Mouse (Mus musculus) MEL (cell line): Measurements from ENCODE around the gene Zfp462. TPM values are rescaled to one million over a fixed set of nuclear protein-coding genes. Genes with fewer than 3 reads are reported as not detected.

Experiments used
- DNase-seq: peaks from one replicate; pipeline ENCODE4 v3.0.0; 2011; ENCODE audit warnings: low read depth, low spot score
- H3K27ac ChIP-seq: 2 replicates; pipeline ENCODE4 v1.5.1; 2012; ENCODE audit warnings: low read depth, mild to moderate bottlenecking, control low read depth, low read length, moderate library complexity; ENCODE audit not compliant: control insufficient read depth
- H3K27me3 ChIP-seq, 2 experiments: fragments of 150-350 bp in 1 of 2; sonication (generic) in 1 of 2; 2 replicates each; pipeline ENCODE4 v1.6.1; 2012; ENCODE audit warnings: low read length in 2 of 2, mild to moderate bottlenecking in 2 of 2, improper control_type of control experiment in 1 of 2, moderate library complexity in 1 of 2; ENCODE audit not compliant: insufficient read depth in 2 of 2, control insufficient read depth in 1 of 2
- H3K36me3 ChIP-seq, 2 experiments: 2 replicates each; pipeline ENCODE4 v1.6.1; 2012 to 2014; ENCODE audit warnings: low read length in 2 of 2, improper control_type of control experiment in 1 of 2, inconsistent platforms in 1 of 2, mild to moderate bottlenecking in 1 of 2; ENCODE audit not compliant: insufficient read depth in 2 of 2, control insufficient read depth in 1 of 2
- H3K4me1 ChIP-seq, 2 experiments: fragments of 150-350 bp in 1 of 2; sonication (generic) in 1 of 2; 2 replicates each; pipeline ENCODE4 v1.6.1; 2012; ENCODE audit warnings: low read length in 2 of 2, improper control_type of control experiment in 1 of 2, mild to moderate bottlenecking in 1 of 2; ENCODE audit not compliant: insufficient read depth in 2 of 2, control insufficient read depth in 1 of 2
- H3K4me3 ChIP-seq, 2 experiments: fragments of 150-350 bp in 1 of 2; sonication (generic) in 1 of 2; 2 replicates each; pipeline ENCODE4 v1.5.1; 2012; ENCODE audit warnings: low read depth in 2 of 2, low read length in 2 of 2, mild to moderate bottlenecking in 2 of 2, moderate library complexity in 2 of 2, control low read depth in 1 of 2, improper control_type of control experiment in 1 of 2; ENCODE audit not compliant: control insufficient read depth in 1 of 2, insufficient read depth in 1 of 2
- H3K79me2 ChIP-seq: 2 replicates; pipeline ENCODE4 v1.6.1; 2012; ENCODE audit warnings: mild to moderate bottlenecking, low read length, moderate library complexity; ENCODE audit not compliant: control insufficient read depth, poor library complexity, insufficient read depth
- H3K9ac ChIP-seq: 2 replicates; pipeline ENCODE4 v1.6.1; 2012; ENCODE audit warnings: low read depth, mild to moderate bottlenecking, control low read depth, low read length, moderate library complexity; ENCODE audit not compliant: control insufficient read depth, poor library complexity, severe bottlenecking
- H3K9me3 ChIP-seq: fragments of 150-350 bp; sonication (generic); replicated peaks from 2 replicates; pipeline ENCODE4 v1.6.1; 2012; ENCODE audit warnings: mild to moderate bottlenecking, low read length, improper control_type of control experiment, moderate library complexity; ENCODE audit not compliant: insufficient read depth
- BHLHE40 ChIP-seq: IDR thresholded peaks from 2 replicates; pipeline ENCODE4 v1.6.1; 2012; ENCODE audit warnings: low read depth, mild to moderate bottlenecking, inconsistent platforms, low read length, improper control_type of control experiment, borderline replicate concordance
- CHD1 ChIP-seq: IDR thresholded peaks from 2 replicates; pipeline ENCODE4 v1.6.1; 2012; ENCODE audit warnings: low read depth, mild to moderate bottlenecking, inconsistent platforms, low read length, improper control_type of control experiment
- E2F4 ChIP-seq: IDR thresholded peaks from 2 replicates; pipeline ENCODE4 v1.6.1; 2011; ENCODE audit warnings: low read depth, low read length, improper control_type of control experiment, borderline replicate concordance
- EP300 ChIP-seq, 2 experiments: IDR thresholded peaks; 2 replicates each; pipeline ENCODE4 v1.6.1; 2011; ENCODE audit warnings: improper control_type of control experiment in 2 of 2, low read length in 2 of 2, low read depth in 1 of 2, mild to moderate bottlenecking in 1 of 2
- GABPA ChIP-seq: IDR thresholded peaks from 2 replicates; pipeline ENCODE4 v1.6.1; 2012; ENCODE audit warnings: low read depth, mild to moderate bottlenecking, inconsistent platforms, low read length, improper control_type of control experiment, moderate library complexity
- GATA1 ChIP-seq: IDR thresholded peaks from 2 replicates; pipeline ENCODE4 v1.6.1; 2011; ENCODE audit warnings: low read depth, low read length, improper control_type of control experiment
- HCFC1 ChIP-seq: IDR thresholded peaks from 2 replicates; pipeline ENCODE4 v1.6.1; 2012; ENCODE audit warnings: low read depth, mild to moderate bottlenecking, inconsistent platforms, low read length, improper control_type of control experiment, moderate library complexity
- KAT2A ChIP-seq: conservative IDR thresholded peaks from 2 replicates; pipeline ENCODE4 v1.6.1; 2012; ENCODE audit warnings: low read depth, low read length, improper control_type of control experiment, inconsistent platforms
- MAFK ChIP-seq: IDR thresholded peaks from 2 replicates; pipeline ENCODE4 v1.6.1; 2011; ENCODE audit warnings: low read depth, mild to moderate bottlenecking, low read length, improper control_type of control experiment, borderline replicate concordance
- MAX ChIP-seq: IDR thresholded peaks from 2 replicates; pipeline ENCODE4 v1.6.1; 2011; ENCODE audit warnings: low read length, improper control_type of control experiment
- MAZ ChIP-seq: IDR thresholded peaks from 2 replicates; pipeline ENCODE4 v1.6.1; 2012; ENCODE audit warnings: low read depth, mild to moderate bottlenecking, inconsistent platforms, low read length, improper control_type of control experiment
- MYB ChIP-seq: IDR thresholded peaks from 2 replicates; pipeline ENCODE4 v1.6.1; 2011; ENCODE audit warnings: mild to moderate bottlenecking, low read depth, low read length, improper control_type of control experiment
- MYC ChIP-seq: IDR thresholded peaks from 2 replicates; pipeline ENCODE4 v1.6.1; 2011; ENCODE audit warnings: low read depth, mild to moderate bottlenecking, low read length, improper control_type of control experiment, moderate library complexity
- NRF1 ChIP-seq: IDR thresholded peaks from 2 replicates; pipeline ENCODE4 v1.6.1; 2014; ENCODE audit warnings: low read depth, mild to moderate bottlenecking, inconsistent platforms, low read length, improper control_type of control experiment, moderate library complexity; ENCODE audit not compliant: poor library complexity, insufficient read depth, severe bottlenecking
- POLR2A ChIP-seq, 2 experiments: IDR thresholded peaks; 2 replicates each; pipeline ENCODE4 v1.6.1; 2011 to 2012; ENCODE audit warnings: low read length in 2 of 2, mild to moderate bottlenecking in 2 of 2, control low read depth in 1 of 2, improper control_type of control experiment in 1 of 2, low read depth in 1 of 2, moderate library complexity in 1 of 2; ENCODE audit not compliant: control insufficient read depth in 1 of 2, insufficient read depth in 1 of 2, poor library complexity in 1 of 2
- POLR2AphosphoS2 ChIP-seq: IDR thresholded peaks from 2 replicates; pipeline ENCODE4 v1.6.1; 2011; ENCODE audit warnings: low read length, improper control_type of control experiment
- POLR2AphosphoS5 ChIP-seq: IDR thresholded peaks from 2 replicates; pipeline ENCODE4 v1.6.1; 2012; ENCODE audit warnings: low read depth, borderline replicate concordance, mild to moderate bottlenecking, inconsistent platforms, low read length, moderate library complexity, mixed read lengths
- RAD21 ChIP-seq: IDR thresholded peaks from 2 replicates; pipeline ENCODE4 v1.6.1; 2011; ENCODE audit warnings: mild to moderate bottlenecking, low read depth, low read length, improper control_type of control experiment
- RCOR1 ChIP-seq: IDR thresholded peaks from 2 replicates; pipeline ENCODE4 v1.6.1; 2012; ENCODE audit warnings: low read depth, mild to moderate bottlenecking, inconsistent platforms, low read length, improper control_type of control experiment
- SMC3 ChIP-seq: IDR thresholded peaks from 2 replicates; pipeline ENCODE4 v1.6.1; 2011; ENCODE audit warnings: low read depth, low read length, improper control_type of control experiment
- TAL1 ChIP-seq: IDR thresholded peaks from 2 replicates; pipeline ENCODE4 v1.6.1; 2012; ENCODE audit warnings: mild to moderate bottlenecking, inconsistent platforms, low read length, moderate library complexity, mixed read lengths
- TBP ChIP-seq: IDR thresholded peaks from 2 replicates; pipeline ENCODE4 v1.8.0; 2011; ENCODE audit warnings: low read depth, low read length, improper control_type of control experiment
- TCF12 ChIP-seq: IDR thresholded peaks from 2 replicates; pipeline ENCODE4 v1.6.1; 2014; ENCODE audit warnings: low read depth, mild to moderate bottlenecking, inconsistent platforms, low read length, improper control_type of control experiment, moderate library complexity
- UBTF ChIP-seq: IDR thresholded peaks from 2 replicates; pipeline ENCODE4 v1.6.1; 2012; ENCODE audit warnings: low read depth, mild to moderate bottlenecking, inconsistent platforms, low read length, improper control_type of control experiment, moderate library complexity, borderline replicate concordance; ENCODE audit not compliant: insufficient read depth
- USF2 ChIP-seq, 2 experiments: IDR thresholded peaks; 2 replicates each; pipeline ENCODE4 v1.6.1; 2011 to 2012; ENCODE audit warnings: improper control_type of control experiment in 2 of 2, low read length in 2 of 2, borderline replicate concordance in 1 of 2, inconsistent platforms in 1 of 2, low read depth in 1 of 2, mild to moderate bottlenecking in 1 of 2; ENCODE audit not compliant: insufficient read depth in 1 of 2
- ZC3H11A ChIP-seq: IDR thresholded peaks from 2 replicates; pipeline ENCODE4 v1.6.1; 2012; ENCODE audit warnings: low read depth, mild to moderate bottlenecking, inconsistent platforms, low read length, improper control_type of control experiment
- ZMIZ1 ChIP-seq: IDR thresholded peaks from 2 replicates; pipeline ENCODE4 v1.6.1; 2012; ENCODE audit warnings: low read depth, mild to moderate bottlenecking, inconsistent platforms, low read length, improper control_type of control experiment, moderate library complexity
- polyA plus RNA-seq, 2 experiments: library from polyadenylated mRNA; stranded (reverse) in 1 of 2; unstranded in 1 of 2; fragments of >175 nt in 1 of 2; fragments of >200 nt in 1 of 2; gene quantifications; 2 replicates each; pipeline versions ENCODE4 v1.2.1 to v1.2.4; 2012; ENCODE audit warnings: low replicate concordance in 2 of 2, low read depth in 1 of 2; ENCODE audit not compliant: insufficient read length in 2 of 2, insufficient read depth in 1 of 2, missing spikeins in 1 of 2
- total RNA-seq: library from RNA; depleted of rRNA; stranded (reverse); fragments of 300-350 nt; gene quantifications from 2 replicates; pipeline ENCODE4 v1.2.3, GENCODE M21; 2012

Gene Zfp462
- total and polyA plus RNA-seq, 3 experiments = not detected

- Histone ChIP-seq H3K9me3 (no peaks in the 10 kb centered on the region), H3K4me3 (no peak overlapping the region), H3K27me3 (no peaks in the 10 kb centered on the region), H3K9ac (no peak overlapping the region), H3K36me3 (no peaks in the 10 kb centered on the region), H3K27ac (no peak overlapping the region), H3K4me1 (no peaks in the 10 kb centered on the region), H3K79me2 (no peaks in the 10 kb centered on the region)
- no peak for DNase-seq
- no peak for TF ChIP-seq GABPA
- no peak for TF ChIP-seq USF2 (IDR thresholded peaks at IDR 0.05; ENCODE audit: borderline replicate concordance in 1 of 2, insufficient read depth in 1 of 2, low read depth in 1 of 2, low read length in 2 of 2)
- no peak for TF ChIP-seq CHD1
- no peak for TF ChIP-seq UBTF
- no peak for TF ChIP-seq MAZ
- no peak for TF ChIP-seq MAX
- no peak for TF ChIP-seq TCF12
- TF ChIP-seq HCFC1 = no peak
- no peak for TF ChIP-seq RAD21
- TF ChIP-seq POLR2A (IDR thresholded peaks at IDR 0.05; ENCODE audit: control insufficient read depth in 1 of 2, insufficient read depth in 1 of 2, low read depth in 1 of 2, low read length in 2 of 2, poor library complexity in 1 of 2) = no peak
- TF ChIP-seq SMC3 = no peak
- no peak for TF ChIP-seq NRF1
- no peak for TF ChIP-seq KAT2A
- no peak for TF ChIP-seq BHLHE40
These were observed 58.3 kb downstream of the Zfp462 start for GRCm38 (mm10) chr4:55003128-55003527.

- Histone ChIP-seq H3K36me3 (no peaks in the 10 kb centered on the region), H3K9ac (no peak overlapping the region), H3K27ac (no peak overlapping the region), H3K79me2 (no peaks in the 10 kb centered on the region), H3K9me3 (no peaks in the 10 kb centered on the region), H3K4me1 (no peaks in the 10 kb centered on the region), H3K27me3 (no peaks in the 10 kb centered on the region), H3K4me3 (no peak overlapping the region)
- TF ChIP-seq EP300 (IDR thresholded peaks at IDR 0.05; ENCODE audit: low read depth in 1 of 2, low read length in 2 of 2) (no peak), GABPA (no peak), TBP (no peak), BHLHE40 (no peak)
- no peak for DNase-seq
These were observed 60.2 kb downstream of the Zfp462 start for GRCm38 (mm10) chr4:55005066-55005465.

GRCm38 (mm10) chr4:55005521-55005969 lies 60.7 kb downstream of the Zfp462 start:
- no peak overlapping the region for H3K9ac ChIP-seq
- TF ChIP-seq ZMIZ1 = no peak
- TF ChIP-seq MAFK = no peak
- no peak for TF ChIP-seq RCOR1
- no peak for TF ChIP-seq NRF1
- no peak for TF ChIP-seq TCF12
- TF ChIP-seq TBP = no peak
- TF ChIP-seq ZC3H11A = no peak
- TF ChIP-seq TAL1 = no peak
- TF ChIP-seq MYB = no peak
- TF ChIP-seq POLR2AphosphoS2 = no peak
- TF ChIP-seq GABPA = no peak
- TF ChIP-seq MYC = no peak
- no peak for TF ChIP-seq GATA1
- TF ChIP-seq KAT2A = no peak
- no peak for TF ChIP-seq MAZ
- no peak for TF ChIP-seq E2F4
- TF ChIP-seq POLR2AphosphoS5 = no peak
- TF ChIP-seq EP300 (IDR thresholded peaks at IDR 0.05; ENCODE audit: low read depth in 1 of 2, low read length in 2 of 2) = no peak

More at GRCm38 (mm10) chr4:55005521-55005969, 60.7 kb downstream of the Zfp462 start:
- Histone ChIP-seq H3K27ac (no peak overlapping the region), H3K36me3 (no peaks in the 10 kb centered on the region), H3K4me1 (no peaks in the 10 kb centered on the region), H3K9me3 (no peaks in the 10 kb centered on the region), H3K4me3 (no peak overlapping the region), H3K27me3 (no peaks in the 10 kb centered on the region), H3K79me2 (no peaks in the 10 kb centered on the region)
- DNase-seq = no peak
